Mouse (Mus musculus): ENCODE data around the gene Pik3cb. TPM values are rescaled to one million over a fixed set of nuclear protein-coding genes. Genes with fewer than 3 reads are reported as not detected.
A peak's percentile ranks its signal among the peaks of the same experiment; 100 is the strongest.

Gene Pik3cb
- polyA plus RNA-seq, 1 experiment from 2014 or later, result 2.4 TPM

GRCm38 (mm10) chr9:99072538-99072937 is 67.9 kb downstream of the Pik3cb start:
- H3K4me1 ChIP-seq (replicated peaks), result no peaks in the 10 kb centered on the region
- no peak for ATAC-seq (ENCODE audit: low FRiP score, low read depth)
- H3K9ac ChIP-seq, result no peak overlapping the region
- H3K4me2 ChIP-seq, result no peak overlapping the region
- H3K9me3 ChIP-seq, result no peaks in the 10 kb centered on the region
- H3K27ac ChIP-seq (replicated peaks), result no peak overlapping the region
- peaks cover 10% of the 10 kb centered on the region for H3K36me3 ChIP-seq
- no peak overlapping the region for H3K4me3 ChIP-seq
- 69% methylated on average over 4 of the region's 4 CpGs for WGBS
- H3K27me3 ChIP-seq, result no peaks in the 10 kb centered on the region

GRCm38 (mm10) chr9:99065311-99065710 is 75.1 kb downstream of the Pik3cb start:
- 78% methylated on average over 5 of the region's 5 CpGs for WGBS
- Histone ChIP-seq H3K27ac (replicated peaks) (no peak overlapping the region), H3K4me2 (no peak overlapping the region), H3K9ac (no peak overlapping the region), H3K36me3 (peaks cover 15% of the 10 kb centered on the region; the same call in 1 of the 2 replicates), H3K9me3 (no peaks in the 10 kb centered on the region), H3K27me3 (no peaks in the 10 kb centered on the region), H3K4me1 (replicated peaks) (no peaks in the 10 kb centered on the region), H3K4me3 (no peak overlapping the region)
- no peak for ATAC-seq (ENCODE audit: low FRiP score, low read depth)

DNA sequence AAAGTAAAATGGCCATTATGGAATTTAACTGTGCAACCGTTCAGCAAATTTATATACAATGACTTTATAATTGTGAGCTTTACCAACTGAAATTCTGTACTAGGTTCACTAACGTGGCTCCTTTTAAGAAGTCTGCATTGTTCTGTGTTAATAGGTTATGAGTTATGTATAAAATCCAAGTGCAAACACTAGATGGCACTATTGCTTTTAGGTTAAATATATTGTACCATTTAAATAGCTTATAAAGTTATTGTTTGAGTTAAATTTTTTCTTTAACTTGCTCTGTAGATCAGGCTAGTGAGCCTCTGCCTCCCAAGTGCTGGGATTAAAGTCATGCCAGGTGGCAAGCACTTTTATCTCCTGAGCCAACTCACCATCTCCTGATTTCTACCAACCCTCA is 76.2 kb downstream of the Pik3cb start:
- no peak for ATAC-seq (ENCODE audit: low FRiP score, low read depth)

GRCm38 (mm10) chr9:99062544-99062943 is 77.9 kb downstream of the Pik3cb start:
- Histone ChIP-seq H3K27ac (replicated peaks) (no peak overlapping the region), H3K4me1 (replicated peaks) (no peaks in the 10 kb centered on the region), H3K4me3 (no peak overlapping the region), H3K4me2 (no peak overlapping the region), H3K27me3 (no peaks in the 10 kb centered on the region), H3K9me3 (no peaks in the 10 kb centered on the region), H3K9ac (no peak overlapping the region), H3K36me3 (peaks cover 11% of the 10 kb centered on the region)
- 47% methylated on average over 7 of the region's 7 CpGs for WGBS
- ATAC-seq (ENCODE audit: low FRiP score, low read depth), result peak; percentile 86

More for the DNA sequence above, 76.2 kb downstream of the Pik3cb start:
- Histone ChIP-seq H3K4me2 (no peak overlapping the region), H3K9me3 (no peaks in the 10 kb centered on the region), H3K4me1 (replicated peaks) (no peaks in the 10 kb centered on the region), H3K9ac (no peak overlapping the region), H3K4me3 (no peak overlapping the region), H3K27ac (replicated peaks) (no peak overlapping the region), H3K27me3 (no peaks in the 10 kb centered on the region), H3K36me3 (peaks cover 14% of the 10 kb centered on the region)
- 47% methylated on average over 2 of the region's 2 CpGs for WGBS

DNA sequence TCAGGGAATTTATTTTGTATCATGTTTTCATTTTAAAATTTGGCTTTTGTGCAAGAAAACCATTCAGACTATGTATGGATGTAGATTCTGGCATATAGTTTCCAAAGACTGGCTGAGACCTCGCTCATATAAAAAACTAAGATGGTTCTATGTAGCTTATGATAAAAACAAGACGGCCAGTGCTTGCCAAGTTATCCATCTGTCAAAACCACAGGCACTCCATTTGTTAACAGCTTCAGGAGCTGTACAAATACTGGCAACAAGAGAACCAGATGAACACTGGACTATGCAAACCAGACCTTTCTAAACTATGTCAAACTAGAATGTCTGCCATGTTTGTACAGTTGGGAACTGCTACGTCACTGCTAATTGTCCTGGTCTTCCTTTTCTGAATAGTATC is 82.7 kb downstream of the Pik3cb start:
- Histone ChIP-seq H3K4me1 (replicated peaks) (no peaks in the 10 kb centered on the region), H3K4me3 (no peak overlapping the region), H3K4me2 (no peak overlapping the region), H3K27ac (replicated peaks) (no peak overlapping the region), H3K9me3 (no peaks in the 10 kb centered on the region), H3K36me3 (peaks cover 14% of the 10 kb centered on the region), H3K9ac (no peak overlapping the region), H3K27me3 (no peaks in the 10 kb centered on the region)
- 85% methylated on average over 3 of the region's 3 CpGs for WGBS
- ATAC-seq (ENCODE audit: low FRiP score, low read depth), result no peak

DNA sequence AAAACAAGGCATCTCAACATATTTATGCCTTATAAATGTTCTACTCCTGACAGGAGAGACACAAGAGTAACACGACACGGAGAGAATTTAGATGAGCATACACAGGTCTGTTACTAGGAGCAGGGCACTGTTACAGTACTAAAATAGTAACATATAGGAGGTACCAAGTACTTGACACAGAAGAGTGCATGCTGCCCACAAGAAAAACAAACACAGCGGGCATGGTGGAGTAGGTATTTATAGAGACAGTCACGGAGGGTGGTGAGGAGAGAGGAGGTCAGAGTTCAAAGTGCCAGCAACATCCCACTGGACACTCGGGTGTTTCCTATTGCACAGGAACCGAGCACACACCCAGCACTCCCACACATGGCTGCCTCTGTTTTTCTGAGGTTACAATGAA is 90.7 kb downstream of the Pik3cb start:
- Histone ChIP-seq H3K27me3 (no peaks in the 10 kb centered on the region), H3K4me1 (replicated peaks) (no peaks in the 10 kb centered on the region)
- no peak for ATAC-seq (ENCODE audit: low FRiP score, low read depth)

DNA sequence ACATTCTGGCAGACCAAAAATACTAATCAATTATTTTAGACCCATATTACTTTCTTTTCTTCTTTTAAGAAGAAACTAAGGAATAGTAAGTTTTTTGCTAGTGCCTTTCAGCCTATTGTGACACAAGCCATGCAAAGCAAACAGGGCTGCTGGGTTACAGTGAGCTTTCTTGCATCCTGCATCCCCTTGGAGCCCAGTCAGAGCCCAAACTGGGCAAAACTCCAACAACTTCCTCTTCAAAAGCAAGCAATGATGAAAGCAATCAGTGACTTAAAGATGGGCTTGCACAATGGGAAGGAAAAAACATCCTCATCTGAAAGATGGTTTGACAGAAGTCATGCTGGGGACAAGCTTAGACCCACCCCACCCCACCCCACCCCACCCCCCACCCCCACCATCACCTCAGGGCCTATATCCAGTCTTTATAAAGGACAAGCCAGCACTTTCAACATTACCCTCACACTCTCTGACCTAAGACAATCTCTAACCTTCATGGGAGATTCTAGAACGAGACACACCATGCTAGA is 91.6 kb downstream of the Pik3cb start:
- WGBS, result 75% methylated on average over 1 of the region's 1 CpGs
- no peaks in the 10 kb centered on the region for H3K9me3 ChIP-seq
- no peak overlapping the region for H3K4me2 ChIP-seq
- H3K27ac ChIP-seq (replicated peaks), result no peak overlapping the region
- H3K9ac ChIP-seq, result no peak overlapping the region
- ATAC-seq (ENCODE audit: low FRiP score, low read depth), result no peak
- no peaks in the 10 kb centered on the region for H3K27me3 ChIP-seq
- H3K4me1 ChIP-seq (replicated peaks), result no peaks in the 10 kb centered on the region
- no peak overlapping the region for H3K4me3 ChIP-seq
- peaks cover 11% of the 10 kb centered on the region for H3K36me3 ChIP-seq

More for the DNA sequence above, 90.7 kb downstream of the Pik3cb start:
- Histone ChIP-seq H3K4me3 (no peak overlapping the region), H3K27ac (replicated peaks) (no peak overlapping the region), H3K9me3 (no peaks in the 10 kb centered on the region), H3K36me3 (peaks cover 6% of the 10 kb centered on the region; the same call in 1 of the 2 replicates), H3K9ac (no peak overlapping the region), H3K4me2 (no peak overlapping the region)
- 76% methylated on average over 6 of the region's 6 CpGs for WGBS

GRCm38 (mm10) chr9:99044761-99045160 is 95.7 kb downstream of the Pik3cb start:
- Histone ChIP-seq H3K4me2 (no peak overlapping the region), H3K4me3 (no peak overlapping the region), H3K27ac (replicated peaks) (no peak overlapping the region), H3K9me3 (no peaks in the 10 kb centered on the region), H3K4me1 (replicated peaks) (no peaks in the 10 kb centered on the region), H3K9ac (no peak overlapping the region), H3K36me3 (peaks cover 26% of the 10 kb centered on the region), H3K27me3 (no peaks in the 10 kb centered on the region)
- 0 out of 2 replicates have a peak, but pooled peaks have one; percentile 34 for ATAC-seq (ENCODE audit: low FRiP score, low read depth)
- WGBS, result 85% methylated on average over 8 of the region's 8 CpGs

GRCm38 (mm10) chr9:99042641-99043040 is 97.8 kb downstream of the Pik3cb start:
- H3K4me2 ChIP-seq, result no peak overlapping the region
- no peak overlapping the region for H3K27ac ChIP-seq (replicated peaks)
- H3K4me1 ChIP-seq (replicated peaks), result no peaks in the 10 kb centered on the region
- no peaks in the 10 kb centered on the region for H3K27me3 ChIP-seq
- H3K9me3 ChIP-seq, result no peaks in the 10 kb centered on the region
- H3K4me3 ChIP-seq, result no peak overlapping the region
- no peak overlapping the region for H3K9ac ChIP-seq
- ATAC-seq (ENCODE audit: low FRiP score, low read depth), result no peak
- peaks cover 31% of the 10 kb centered on the region for H3K36me3 ChIP-seq
- WGBS, result 95% methylated on average over 4 of the region's 4 CpGs

DNA sequence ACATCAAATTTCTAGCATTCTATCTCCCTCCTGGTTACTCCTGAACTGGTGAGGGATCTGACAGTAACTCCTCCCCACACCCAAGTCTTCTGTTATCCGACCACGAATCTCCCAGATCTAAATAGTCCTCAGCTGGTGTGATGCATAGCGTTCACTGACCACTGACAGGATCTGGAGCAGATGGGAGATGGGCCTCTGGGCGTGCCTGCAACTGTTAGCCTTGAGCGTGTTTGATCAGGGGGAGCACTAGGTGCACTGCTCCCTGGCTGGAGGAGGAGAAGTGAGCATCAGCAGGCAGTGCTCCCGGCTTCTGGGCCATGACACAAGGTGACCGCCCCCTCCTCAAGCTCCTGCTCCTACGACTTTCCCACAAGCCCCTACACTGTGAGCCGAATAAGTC is 98.4 kb downstream of the Pik3cb start:
- Histone ChIP-seq H3K4me2 (no peak overlapping the region), H3K9me3 (no peaks in the 10 kb centered on the region), H3K27ac (replicated peaks) (no peak overlapping the region), H3K27me3 (no peaks in the 10 kb centered on the region), H3K36me3 (peaks cover 31% of the 10 kb centered on the region), H3K4me1 (replicated peaks) (no peaks in the 10 kb centered on the region), H3K9ac (no peak overlapping the region), H3K4me3 (no peak overlapping the region)
- WGBS, result 79% methylated on average over 9 of the region's 9 CpGs
- no peak for ATAC-seq (ENCODE audit: low FRiP score, low read depth)

DNA sequence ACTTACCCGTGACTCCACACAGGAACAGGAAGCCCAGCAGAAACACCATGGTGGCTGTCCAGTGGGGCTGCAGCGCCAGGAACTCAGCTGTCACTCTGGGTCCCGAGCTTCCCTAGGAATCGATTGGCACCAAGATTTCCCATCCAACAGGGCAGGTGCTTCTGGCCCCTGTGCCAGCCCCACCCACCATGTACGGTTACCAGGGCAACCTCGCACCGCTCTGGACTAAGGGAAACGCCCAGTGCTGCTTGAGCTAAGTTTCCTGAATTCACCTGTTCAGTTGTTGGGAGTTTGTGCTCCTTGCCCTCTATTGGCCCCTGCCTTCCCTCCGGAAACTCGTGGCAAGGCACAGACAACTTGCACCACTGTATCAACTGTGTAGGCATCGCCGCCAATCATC is 104.8 kb downstream of the Pik3cb start, which contains the start of gene Gm1123:
TSS of gene Gm1123 (minus strand) at position 141 of the 400 bp plus-strand sequence.
- H3K4me2 ChIP-seq, result no peak within 1 kb of the TSS
- no peak within 1 kb of the TSS for H3K9ac ChIP-seq
- H3K27me3 ChIP-seq, result no peaks in the 10 kb centered on the region
- ATAC-seq (ENCODE audit: low FRiP score, low read depth), result no peak
- peaks cover 10% of the 10 kb centered on the region; the same call in 1 of the 2 replicates for H3K36me3 ChIP-seq
- no peaks in the 10 kb centered on the region for H3K4me1 ChIP-seq (replicated peaks)
- no peaks in the 10 kb centered on the region for H3K9me3 ChIP-seq
- H3K4me3 ChIP-seq, result no peak within 1 kb of the TSS
- no peak within 1 kb of the TSS for H3K27ac ChIP-seq (replicated peaks)
- WGBS, result 83% methylated on average over 12 of the region's 12 CpGs

DNA sequence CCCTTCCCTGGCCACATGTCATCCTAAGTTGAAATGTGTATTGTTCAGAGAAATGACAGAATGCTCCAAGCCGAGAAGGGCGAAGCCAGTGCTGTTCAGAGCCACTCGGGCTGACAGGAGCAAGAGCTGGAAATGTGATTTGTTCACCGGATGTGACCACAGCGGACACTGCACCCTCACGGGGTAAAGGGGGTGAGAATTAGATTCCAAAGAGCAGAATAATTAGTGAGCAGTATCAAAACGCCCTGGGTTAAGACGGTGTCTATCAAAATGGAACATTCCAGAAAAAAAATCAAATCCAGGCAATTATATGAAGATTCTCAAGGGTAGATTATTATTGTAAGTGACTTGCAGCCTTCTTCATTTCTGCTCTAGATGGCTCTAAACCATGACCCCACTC is 106.3 kb downstream of the Pik3cb start:
- H3K27ac ChIP-seq (replicated peaks), result no peak overlapping the region

DNA sequence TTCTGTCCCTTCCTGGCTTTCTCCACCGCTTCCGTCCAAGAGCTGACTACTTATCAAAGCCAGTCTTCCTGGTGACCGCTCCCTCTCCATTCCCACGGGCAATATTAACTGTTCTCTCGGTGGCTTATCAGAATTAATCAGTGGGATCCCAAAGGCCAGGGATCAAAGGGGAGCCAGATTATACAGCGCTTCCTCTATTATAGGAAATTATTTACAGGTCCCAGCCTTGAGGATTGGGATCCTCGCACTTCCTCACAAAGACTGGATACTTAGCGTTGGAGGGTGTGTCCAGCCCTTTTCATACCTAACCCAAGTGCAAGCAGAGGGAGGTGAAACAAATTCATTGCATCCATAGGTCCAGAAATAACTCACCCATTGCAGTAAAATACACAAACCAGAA is 108.4 kb downstream of the Pik3cb start:
- no peak for ATAC-seq (ENCODE audit: low FRiP score, low read depth)
- no peak overlapping the region for H3K4me2 ChIP-seq
- WGBS, result 83% methylated on average over 8 of the region's 8 CpGs

More for the DNA sequence above, 106.3 kb downstream of the Pik3cb start:
- H3K36me3 ChIP-seq, result no peaks in the 10 kb centered on the region; the same call in 1 of the 2 replicates
- H3K9ac ChIP-seq, result no peak overlapping the region
- no peaks in the 10 kb centered on the region for H3K9me3 ChIP-seq
- no peaks in the 10 kb centered on the region for H3K27me3 ChIP-seq
- no peak overlapping the region for H3K4me3 ChIP-seq
- no peak overlapping the region for H3K4me2 ChIP-seq
- 78% methylated on average over 8 of the region's 8 CpGs for WGBS
- no peaks in the 10 kb centered on the region for H3K4me1 ChIP-seq (replicated peaks)
- ATAC-seq (ENCODE audit: low FRiP score, low read depth), result no peak

More for the DNA sequence above, 108.4 kb downstream of the Pik3cb start:
- Histone ChIP-seq H3K9ac (no peak overlapping the region), H3K9me3 (no peaks in the 10 kb centered on the region), H3K27me3 (no peaks in the 10 kb centered on the region), H3K4me1 (replicated peaks) (no peaks in the 10 kb centered on the region), H3K36me3 (no peaks in the 10 kb centered on the region), H3K27ac (replicated peaks) (no peak overlapping the region), H3K4me3 (no peak overlapping the region)

All from hindbrain, embryonic 15.5 days (tissue).